Mouse (Mus musculus) kidney, postnatal 0 days (tissue): ENCODE data around the gene Insyn1. TPM values are rescaled to one million over a fixed set of nuclear protein-coding genes. Genes with fewer than 3 reads are reported as not detected.

ENCODE experiments used
- ATAC-seq: fragments of 200-750 bp; cut with Nextera tagmentation; replicated peaks from 2 replicates; pipeline ENCODE4 v1.8.0; 2017; ENCODE audit warnings: low read depth, moderate number of reproducible peaks, moderate TSS enrichment, moderate library complexity; ENCODE audit not compliant: low FRiP score
- DNase-seq: peaks from one replicate; pipeline ENCODE4 v3.0.0-alpha.2; 2016; ENCODE audit warnings: low spot score
- H3K27ac ChIP-seq: fragments of 300-500 bp; sonication (generic); 2 replicates; pipeline ENCODE4 v1.5.1; 2014; ENCODE audit warnings: mild to moderate bottlenecking
- H3K27me3 ChIP-seq: fragments of 300-500 bp; sonication (generic); 2 replicates; pipeline ENCODE4 v1.6.1; 2014; ENCODE audit warnings: low read length, mixed read lengths; ENCODE audit not compliant: insufficient read depth
- H3K36me3 ChIP-seq: fragments of 300-500 bp; sonication (generic); 2 replicates; pipeline ENCODE4 v1.6.1; 2014; ENCODE audit warnings: low read length, mixed read lengths; ENCODE audit not compliant: insufficient read depth
- H3K4me1 ChIP-seq: fragments of 300-500 bp; sonication (generic); replicated peaks from 2 replicates; pipeline ENCODE4 v1.6.1; 2014; ENCODE audit warnings: antibody characterized with exemption, low read length, mixed read lengths; ENCODE audit not compliant: insufficient read depth
- H3K4me2 ChIP-seq: fragments of 300-500 bp; sonication (generic); 2 replicates; pipeline ENCODE4 v1.6.1; 2014; ENCODE audit warnings: mild to moderate bottlenecking, low read length, moderate library complexity, mixed read lengths
- H3K4me3 ChIP-seq: fragments of 300-500 bp; sonication (generic); replicated peaks from 2 replicates; pipeline ENCODE4 v1.5.1; 2014; ENCODE audit warnings: low read depth, low read length
- H3K9ac ChIP-seq: fragments of 300-500 bp; sonication (generic); 2 replicates; pipeline ENCODE4 v1.6.1; 2014; ENCODE audit warnings: low read depth, low read length
- H3K9me3 ChIP-seq: fragments of 300-500 bp; sonication (generic); replicated peaks from 2 replicates; pipeline ENCODE4 v1.6.1; 2016; ENCODE audit warnings: low read length, inconsistent platforms, mixed read lengths
- CTCF ChIP-seq: IDR thresholded peaks from 2 replicates; pipeline ENCODE4 v1.5.1; 2016; ENCODE audit warnings: antibody characterized with exemption, low read depth, mild to moderate bottlenecking, moderate library complexity
- WGBS: fragments of 180-500 bp; shearing (Covaris S2); extraction: QIAGEN DNeasy Blood & Tissue Kit; methylation state at CpG from one replicate; pipeline ENCODE4 v1.1.7; 2014; 5-methylcytosine and 5-hydroxymethylcytosine counted together
- polyA plus RNA-seq: library from polyadenylated mRNA; unstranded; fragments of >200 nt; fragmentation: Nextera tagmentation; extraction: Ambion mirVana; gene quantifications from 2 replicates; pipeline ENCODE4 v1.2.1, GENCODE M21; 2015

Insyn1 gene
- polyA plus RNA-seq, 1 experiment from 2014 or later = 1.4 TPM

DNA sequence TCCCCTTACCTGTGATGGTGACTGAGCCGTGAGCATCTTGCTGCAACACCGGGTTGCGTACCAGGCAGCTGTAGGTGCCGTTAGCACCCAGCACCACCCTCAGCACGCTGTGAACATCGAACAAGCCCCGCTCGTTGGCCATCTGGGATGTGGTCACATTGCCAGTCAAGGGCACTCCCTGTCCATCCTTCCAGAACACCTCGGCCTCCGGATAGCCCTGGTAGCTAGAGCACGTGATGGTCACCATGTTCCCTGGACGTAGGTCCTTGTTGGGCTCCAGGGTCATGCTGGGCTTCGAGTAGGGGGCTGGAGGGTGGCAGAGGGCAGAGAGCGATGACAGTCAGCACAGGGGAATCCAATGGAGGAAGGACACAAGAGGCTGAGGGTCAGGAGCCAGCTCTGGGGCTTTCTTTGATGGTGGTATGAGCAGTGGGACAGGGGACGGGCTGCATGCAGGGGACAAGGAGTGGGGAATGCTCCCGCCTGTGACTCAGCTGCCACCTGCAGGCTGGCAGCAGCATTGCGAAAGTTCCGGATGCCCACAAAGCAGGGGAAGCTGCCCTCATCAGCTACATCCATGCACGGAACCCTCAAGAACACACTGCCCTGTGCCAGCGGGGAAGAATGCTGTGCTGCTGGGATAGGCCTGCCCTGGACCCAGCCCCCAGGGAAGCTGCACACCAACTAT, 47.2 kb downstream of the Insyn1 start:
- WGBS = 81% methylated on average over 20 of the region's 20 CpGs
- DNase-seq = peak; percentile 69
- peaks cover 8% of the 10 kb centered on the region; the same call in 1 of the 2 replicates for H3K36me3 ChIP-seq

GRCm38 (mm10) chr9:58537774-58538173, 49.4 kb downstream of the Insyn1 start:
- no peaks in the 10 kb centered on the region for H3K27me3 ChIP-seq
- no peak for TF ChIP-seq CTCF
- H3K9ac ChIP-seq = no peak overlapping the region
- peaks cover 8% of the 10 kb centered on the region; the same call in 1 of the 2 replicates for H3K36me3 ChIP-seq
- whole genome bisulfite sequencing = 73% methylated on average over 3 of the region's 3 CpGs
- no peak for ATAC-seq
- H3K9me3 ChIP-seq = no peaks in the 10 kb centered on the region
- DNase-seq = no peak
- H3K27ac ChIP-seq = no peak overlapping the region
- no peaks in the 10 kb centered on the region for H3K4me1 ChIP-seq
- no peak overlapping the region for H3K4me3 ChIP-seq
- H3K4me2 ChIP-seq = no peak overlapping the region

More for the DNA sequence above, 47.2 kb downstream of the Insyn1 start:
- Histone ChIP-seq H3K27me3 (no peaks in the 10 kb centered on the region), H3K4me2 (no peak overlapping the region), H3K4me3 (no peak overlapping the region), H3K9ac (no peak overlapping the region), H3K9me3 (no peaks in the 10 kb centered on the region), H3K4me1 (no peaks in the 10 kb centered on the region), H3K27ac (no peak overlapping the region)
- peak; percentile 77 for TF ChIP-seq CTCF
- ATAC-seq = no peak; the same call in 1 of the 2 replicates

DNA sequence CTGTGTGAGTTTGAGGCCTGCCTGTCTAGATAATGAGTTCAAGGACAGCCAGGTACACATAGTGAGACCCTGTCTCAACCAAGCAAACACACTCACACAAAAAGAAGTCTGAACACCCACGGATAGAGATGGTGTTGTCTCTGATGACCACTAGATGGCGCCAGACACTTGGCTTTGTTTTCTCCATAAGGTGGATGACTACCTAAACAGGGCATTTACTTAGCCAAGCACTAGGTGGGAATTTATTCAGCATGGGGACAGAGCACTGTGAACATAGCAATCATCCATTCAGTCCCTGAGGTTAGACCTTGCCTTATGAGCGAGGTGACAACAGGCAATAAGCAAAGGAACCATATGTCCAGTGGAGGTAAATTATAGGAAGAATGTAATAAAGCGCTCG, 51.5 kb downstream of the Insyn1 start:
- TF ChIP-seq CTCF = peak; percentile 99
- no peak overlapping the region for H3K4me3 ChIP-seq
- no peak overlapping the region for H3K4me2 ChIP-seq
- ATAC-seq (no peak), DNase-seq (peak; percentile 82)
- WGBS = 45% methylated on average over 5 of the region's 5 CpGs
- no peaks in the 10 kb centered on the region for H3K9me3 ChIP-seq
- H3K4me1 ChIP-seq = no peaks in the 10 kb centered on the region
- no peak overlapping the region for H3K9ac ChIP-seq
- H3K36me3 ChIP-seq = 0 out of 2 replicates have a peak, but pooled peaks cover 4% of the 10 kb centered on the region
- no peaks in the 10 kb centered on the region for H3K27me3 ChIP-seq
- H3K27ac ChIP-seq = no peak overlapping the region

DNA sequence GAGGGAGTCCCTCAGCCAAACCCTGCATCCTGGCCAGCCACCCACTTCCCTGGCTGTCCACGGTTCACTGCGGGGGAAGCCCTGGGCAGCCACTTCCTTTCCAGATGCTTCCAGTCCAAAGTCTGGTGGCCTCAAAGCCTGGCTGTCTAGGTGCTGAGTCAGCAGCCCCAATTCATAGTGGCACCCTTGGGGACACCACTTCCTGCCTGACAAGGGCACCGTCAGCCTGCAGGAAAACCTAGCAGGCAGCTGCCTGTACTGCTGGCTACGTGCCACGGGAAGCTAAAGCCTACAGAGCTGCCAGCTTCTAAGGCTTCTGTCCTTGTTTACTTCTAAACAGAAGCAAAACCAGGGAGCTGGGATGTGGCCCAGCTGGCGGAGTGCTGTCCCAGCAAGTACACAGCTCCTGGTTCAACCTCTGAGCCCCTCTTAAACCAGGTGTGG, 53.5 kb downstream of the Insyn1 start:
- no peak overlapping the region for H3K4me3 ChIP-seq
- H3K4me2 ChIP-seq = no peak overlapping the region
- H3K27ac ChIP-seq = peak overlapping the region; percentile 32
- ATAC-seq (peak; percentile 72), DNase-seq (peak; percentile 70)
- no peaks in the 10 kb centered on the region for H3K9me3 ChIP-seq
- H3K27me3 ChIP-seq = no peaks in the 10 kb centered on the region
- H3K36me3 ChIP-seq = no peaks in the 10 kb centered on the region
- H3K9ac ChIP-seq = no peak overlapping the region
- no peak for TF ChIP-seq CTCF
- H3K4me1 ChIP-seq = no peaks in the 10 kb centered on the region
- WGBS = 33% methylated on average over 6 of the region's 6 CpGs

DNA sequence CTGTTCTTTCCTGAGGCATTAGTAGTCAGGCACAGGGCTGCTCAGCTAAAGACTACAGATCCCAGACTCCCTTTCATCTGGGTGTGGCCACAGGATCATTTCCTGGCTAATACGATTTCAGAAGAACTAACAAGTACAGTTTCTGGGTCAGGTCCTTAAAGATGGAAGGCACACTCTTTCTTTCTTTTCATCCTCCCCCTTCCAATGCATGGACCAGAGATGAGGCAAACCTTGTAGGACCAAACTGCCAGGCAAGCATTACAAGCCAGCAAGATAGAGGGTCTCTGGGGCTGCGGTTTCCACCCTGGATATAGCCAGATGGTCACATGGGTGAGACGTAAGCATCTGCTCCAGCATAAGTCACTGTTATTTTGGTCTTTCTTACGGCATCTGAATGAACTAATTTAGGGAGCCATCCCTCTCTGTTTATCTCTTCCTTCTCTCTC, 56.5 kb downstream of the Insyn1 start:
- H3K4me2 ChIP-seq = peak overlapping the region; percentile 25
- no peaks in the 10 kb centered on the region for H3K9me3 ChIP-seq
- DNase-seq (peak; percentile 38), ATAC-seq (no peak)
- TF ChIP-seq CTCF = no peak
- no peak overlapping the region for H3K27ac ChIP-seq
- H3K4me1 ChIP-seq = no peaks in the 10 kb centered on the region; the same call in 1 of the 2 replicates
- H3K36me3 ChIP-seq = no peaks in the 10 kb centered on the region
- no peak overlapping the region for H3K4me3 ChIP-seq
- no peaks in the 10 kb centered on the region for H3K27me3 ChIP-seq
- 58% methylated on average over 4 of the region's 4 CpGs for WGBS
- H3K9ac ChIP-seq = no peak overlapping the region

GRCm38 (mm10) chr9:58545428-58545827, 57.0 kb downstream of the Insyn1 start:
- ATAC-seq = no peak
- H3K9ac ChIP-seq = no peak overlapping the region
- no peaks in the 10 kb centered on the region for H3K27me3 ChIP-seq
- H3K9me3 ChIP-seq = no peaks in the 10 kb centered on the region
- TF ChIP-seq CTCF = no peak
- WGBS = 69% methylated on average over 6 of the region's 6 CpGs
- H3K4me1 ChIP-seq = no peaks in the 10 kb centered on the region; the same call in 1 of the 2 replicates
- H3K27ac ChIP-seq = no peak overlapping the region
- H3K4me2 ChIP-seq = no peak overlapping the region
- H3K36me3 ChIP-seq = no peaks in the 10 kb centered on the region
- no peak for DNase-seq
- no peak overlapping the region for H3K4me3 ChIP-seq
